Mouse (Mus musculus): ENCODE data around the gene Ift172.
"Not testable (repeated sequence)": the region's sequence is repeated elsewhere in the genome, so short reads cannot be mapped to it uniquely, and the experiment has no call there.

Ift172 gene

DNA sequence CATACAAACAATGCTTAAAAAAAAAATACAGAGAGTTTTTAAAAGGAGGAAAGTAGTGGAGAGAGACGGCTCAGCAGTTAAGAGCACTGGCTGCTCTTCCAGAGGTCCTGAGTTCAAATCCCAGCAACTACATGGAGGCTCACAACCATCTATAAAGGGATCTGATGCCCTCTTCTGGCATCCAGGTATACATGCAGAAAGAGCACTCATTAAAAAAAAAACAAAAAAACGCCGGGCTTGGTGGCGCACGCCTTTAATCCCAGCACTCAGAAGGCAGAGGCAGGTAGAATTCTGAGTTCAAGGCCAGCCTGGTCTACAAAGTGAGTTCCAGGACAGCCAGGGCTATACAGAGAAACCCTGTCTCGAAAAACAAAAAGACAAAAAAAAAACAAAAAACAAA, 74.4 kb downstream of the Ift172 start:
- DNase-seq (ENCODE audit: low spot score) = not testable (repeated sequence)

DNA sequence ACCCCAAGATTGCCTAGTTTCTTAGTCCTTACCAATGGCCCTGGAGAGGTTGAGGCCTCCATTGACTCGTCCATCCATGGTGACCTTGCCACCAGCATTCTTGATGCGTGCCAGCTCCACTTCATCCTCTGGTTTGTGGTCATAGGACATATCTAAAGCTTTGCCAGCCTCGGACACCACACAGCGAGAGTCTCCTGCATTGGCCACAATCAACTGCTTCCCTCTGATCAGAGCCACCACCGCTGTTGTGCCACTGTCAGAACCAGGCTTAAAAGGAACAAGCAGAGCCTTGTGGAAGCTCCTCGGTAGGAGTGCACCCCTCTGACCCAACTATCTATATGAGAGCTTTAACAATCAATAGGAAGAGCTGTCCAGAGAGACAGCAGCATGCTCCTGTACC, 86.5 kb downstream of the Ift172 start:
- no peak for DNase-seq (ENCODE audit: low spot score)

DNA sequence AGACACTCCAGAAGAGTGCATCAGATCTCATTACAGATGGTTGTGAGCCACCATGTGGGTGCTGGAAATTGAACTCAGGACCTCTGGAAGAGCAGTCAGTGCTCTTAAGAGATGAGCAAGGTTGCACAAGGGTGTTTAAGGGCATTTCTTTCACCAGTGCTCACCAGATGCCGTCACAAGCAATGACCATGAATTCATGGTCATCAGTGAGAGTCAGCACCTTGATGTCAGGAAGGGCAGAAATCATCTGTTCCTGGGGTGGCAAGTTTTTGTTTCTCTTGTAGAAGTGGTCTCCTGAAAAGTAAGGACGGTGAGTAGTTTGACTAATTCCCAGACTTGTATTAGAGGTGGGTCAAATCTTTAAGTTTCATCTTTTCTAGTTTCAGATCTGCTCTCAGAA, 87.0 kb downstream of the Ift172 start:
- no peak for DNase-seq (ENCODE audit: low spot score)
